9 mouse cellular contexts compared by ENCODE assay signal in genomic region chr7:64164997-64165396, GRCm38 (mm10). TPM values are rescaled to one million over a fixed set of nuclear protein-coding genes. Genes with fewer than 3 reads are reported as not detected.
DNase-seq lines count a peak whose midpoint lies in the region; ATAC-seq and TF ChIP-seq lines count a peak whose summit lies in the region.
"Had no signal": no experiment of that assay in that cellular context is flagged by ENCODE, and none has a peak within 500 bp of the region (broad histone marks: within the 10 kb centered on the region; RNA-seq: fewer than 3 reads in every experiment).

No protein-coding gene starts in this region.

- peak overlapping the region; percentile 9; the same call in 1 of the 2 replicates for H3K27ac ChIP-seq in heart, adult 2 months
- H3K27ac ChIP-seq in heart, embryonic 11.5 days (ENCODE audit: low read depth, low read length): no peak overlapping the region
- no peak overlapping the region for H3K27ac ChIP-seq in forebrain, embryonic 16.5 days (ENCODE audit: low read length)
- no peak overlapping the region for H3K27ac ChIP-seq in kidney, embryonic 14.5 days (ENCODE audit: low read depth, low read length)
- no peak overlapping the region for H3K27ac ChIP-seq in midbrain, embryonic 14.5 days (replicated peaks; ENCODE audit: low read depth, low read length)

- no peak overlapping the region for H3K4me2 ChIP-seq in heart, embryonic 11.5 days
- H3K4me2 ChIP-seq in forebrain, embryonic 16.5 days (ENCODE audit: low read length): no peak overlapping the region
- no peak overlapping the region for H3K4me2 ChIP-seq in kidney, embryonic 14.5 days (replicated peaks; ENCODE audit: low read depth, low read length)
- no peak overlapping the region for H3K4me2 ChIP-seq in midbrain, embryonic 14.5 days (ENCODE audit: low read length)

- no peaks in the 10 kb centered on the region for H3K9me3 ChIP-seq in heart, embryonic 11.5 days (replicated peaks; ENCODE audit: control insufficient read depth, low read length)
- no peaks in the 10 kb centered on the region for H3K9me3 ChIP-seq in forebrain, embryonic 16.5 days (ENCODE audit: control insufficient read depth, low read length)
- H3K9me3 ChIP-seq in kidney, embryonic 14.5 days (ENCODE audit: control insufficient read depth, low read length): no peaks in the 10 kb centered on the region
- no peaks in the 10 kb centered on the region for H3K9me3 ChIP-seq in midbrain, embryonic 14.5 days (ENCODE audit: control insufficient read depth, low read length)

- intact Hi-C loops in heart, adult 2 months (cut with DNase I): loop anchor here (1.0 kb wide), 1 partner anchor 162 kb away; no protein-coding TSS in a partner anchor

- TF ChIP-seq EP300 in heart, adult 2 months (IDR thresholded peaks at IDR 0.05; ENCODE audit: insufficient read depth, low read depth, low read length): peak; percentile 55; the same call in 1 of the 2 replicates

- WGBS in heart, adult 2 months: 33% methylated on average over 3 of the region's 3 CpGs
- 67% methylated on average over 3 of the region's 3 CpGs for WGBS in heart, embryonic 11.5 days (ENCODE audit: insufficient replicate concordance)
- 60% methylated on average over 3 of the region's 3 CpGs for WGBS in forebrain, embryonic 16.5 days
- 61% methylated on average over 3 of the region's 3 CpGs for WGBS in kidney, embryonic 14.5 days
- WGBS in midbrain, embryonic 14.5 days: 60% methylated on average over 3 of the region's 3 CpGs

- ATAC-seq in heart, embryonic 11.5 days (replicated peaks; ENCODE audit: insufficient number of reproducible peaks, low FRiP score, low TSS enrichment): no peak
- peak; percentile 67 for ATAC-seq in forebrain, embryonic 16.5 days
- peak; percentile 32; the same call in 1 of the 2 replicates for ATAC-seq in kidney, embryonic 14.5 days (ENCODE audit: low FRiP score, low TSS enrichment)
- peak; percentile 57; the same call in 1 of the 2 replicates for ATAC-seq in midbrain, embryonic 14.5 days (ENCODE audit: low FRiP score, low TSS enrichment)
- no peak for ATAC-seq in erythroblast, adult 5-6 weeks (replicated peaks; ENCODE audit: low FRiP score, poor library complexity, severe bottlenecking)

- H3K36me3 ChIP-seq in heart, adult 2 months (ENCODE audit: control insufficient read depth, insufficient read depth, low read length): no peaks in the 10 kb centered on the region
- H3K36me3 ChIP-seq in heart, embryonic 11.5 days (ENCODE audit: control insufficient read depth, insufficient read depth, low read length): no peaks in the 10 kb centered on the region
- H3K36me3 ChIP-seq in forebrain, embryonic 16.5 days (ENCODE audit: control insufficient read depth, insufficient read depth): no peaks in the 10 kb centered on the region
- no peaks in the 10 kb centered on the region for H3K36me3 ChIP-seq in kidney, embryonic 14.5 days (ENCODE audit: control insufficient read depth, insufficient read depth, low read length)
- no peaks in the 10 kb centered on the region for H3K36me3 ChIP-seq in midbrain, embryonic 14.5 days (ENCODE audit: control insufficient read depth, insufficient read depth, low read length)

- H3K4me1 ChIP-seq in heart, adult 2 months (ENCODE audit: control insufficient read depth, insufficient read depth, low read length): peaks cover 16% of the 10 kb centered on the region
- no peaks in the 10 kb centered on the region for H3K4me1 ChIP-seq in heart, embryonic 11.5 days (ENCODE audit: control insufficient read depth, insufficient read depth, low read length)
- no peaks in the 10 kb centered on the region; the same call in 1 of the 2 replicates for H3K4me1 ChIP-seq in forebrain, embryonic 16.5 days (replicated peaks; ENCODE audit: control insufficient read depth, insufficient read depth, low read length)
- H3K4me1 ChIP-seq in kidney, embryonic 14.5 days (ENCODE audit: control insufficient read depth, insufficient read depth, low read length): no peaks in the 10 kb centered on the region
- H3K4me1 ChIP-seq in midbrain, embryonic 14.5 days (ENCODE audit: control insufficient read depth, insufficient read depth, low read length): no peaks in the 10 kb centered on the region

- no peak overlapping the region for H3K9ac ChIP-seq in heart, adult 2 months (ENCODE audit: low read depth, low read length)
- H3K9ac ChIP-seq in heart, embryonic 11.5 days (ENCODE audit: low read depth, low read length): no peak overlapping the region
- H3K9ac ChIP-seq in forebrain, embryonic 16.5 days (replicated peaks; ENCODE audit: low read depth, low read length): no peak overlapping the region
- H3K9ac ChIP-seq in kidney, embryonic 14.5 days (ENCODE audit: low read depth, low read length): no peak overlapping the region
- H3K9ac ChIP-seq in midbrain, embryonic 14.5 days (replicated peaks; ENCODE audit: low read length): no peak overlapping the region

- H3K4me3 ChIP-seq in heart, adult 2 months: no peak overlapping the region
- no peak overlapping the region for H3K4me3 ChIP-seq in heart, embryonic 11.5 days (ENCODE audit: low read depth, low read length)
- no peak overlapping the region for H3K4me3 ChIP-seq in forebrain, embryonic 16.5 days (replicated peaks; ENCODE audit: low read length)
- H3K4me3 ChIP-seq in kidney, embryonic 14.5 days (ENCODE audit: low read length): no peak overlapping the region
- H3K4me3 ChIP-seq in midbrain, embryonic 14.5 days (replicated peaks; ENCODE audit: low read depth, low read length): no peak overlapping the region

- TF ChIP-seq CTCF in heart, adult 2 months (IDR thresholded peaks at IDR 0.05): peak; percentile 87

- H3K27me3 ChIP-seq in heart, adult 2 months (ENCODE audit: control insufficient read depth, insufficient read depth, low read length): no peaks in the 10 kb centered on the region
- no peaks in the 10 kb centered on the region for H3K27me3 ChIP-seq in heart, embryonic 11.5 days (ENCODE audit: control insufficient read depth, insufficient read depth, low read length)
- no peaks in the 10 kb centered on the region for H3K27me3 ChIP-seq in forebrain, embryonic 16.5 days (replicated peaks; ENCODE audit: control insufficient read depth, insufficient read depth, low read length)
- no peaks in the 10 kb centered on the region for H3K27me3 ChIP-seq in kidney, embryonic 14.5 days (ENCODE audit: control insufficient read depth, insufficient read depth, low read length)
- no peaks in the 10 kb centered on the region for H3K27me3 ChIP-seq in midbrain, embryonic 14.5 days (ENCODE audit: control insufficient read depth, insufficient read depth, low read length)

- TF ChIP-seq POLR2A in heart, adult 2 months (IDR thresholded peaks at IDR 0.05; ENCODE audit: insufficient read depth, low read depth, low read length): no peak

- peak; percentile 59 to 68 for DNase-seq in heart, adult 2 months
- peak; percentile 39 for DNase-seq in 416B (ENCODE audit: low read depth)
- DNase-seq in adrenal gland, postnatal 25 days: peak; percentile 59
- DNase-seq in midbrain, embryonic 14.5 days: peak; percentile 77

- H3K79me2 ChIP-seq in heart, adult 2 months (replicated peaks; ENCODE audit: control insufficient read depth, insufficient read depth, low read length): no peaks in the 10 kb centered on the region

RNA-seq across cellular contexts. Expression of gene Trpm1, which starts 11.4 kb away (rescaled TPM):
- not detected for total RNA-seq in heart, adult 2 months (2021)
- 0.06 TPM in 2 replicates for polyA plus RNA-seq in heart, adult 2 months (2012; rRNA removed)
- 0.31 TPM in 1 of 2 replicates, not detected in the other for polyA plus RNA-seq in heart, embryonic 11.5 days (2014; fragmentation: Nextera tagmentation; extraction: Ambion mirVana)
- total RNA-seq in adrenal gland, postnatal 25 days (2021): not detected in 2 replicates
- 0.08 and 0.53 TPM in 2 replicates for polyA plus RNA-seq in forebrain, embryonic 16.5 days (2015; fragmentation: Nextera tagmentation; extraction: Ambion mirVana)
- not detected in 2 replicates for polyA plus RNA-seq in kidney, embryonic 14.5 days (2014; fragmentation: Nextera tagmentation; extraction: Ambion mirVana)
- polyA plus RNA-seq in midbrain, embryonic 14.5 days (2014; fragmentation: Nextera tagmentation; extraction: Ambion mirVana): 0.93 TPM in 1 of 2 replicates, not detected in the other
- total RNA-seq in erythroblast, adult 5-6 weeks (2015; ENCODE audit: low replicate concordance): not detected in 2 replicates
- total RNA-seq in erythroblast, adult 5-6 weeks (2017; ENCODE audit: low replicate concordance): not detected in 2 replicates
- polyA plus RNA-seq: intestine, embryonic 14.5 days had no signal

Comparison
In these comparisons a context has a peak if more than half of its experiments do, and no peak if none do; other contexts are left out.
1. ATAC-seq: peak in forebrain, embryonic 16.5 days (single experiment), kidney, embryonic 14.5 days (single experiment) and midbrain, embryonic 14.5 days (single experiment); none in heart, embryonic 11.5 days (single experiment) and erythroblast, adult 5-6 weeks (single experiment).
2. Peak in every context shown above with its lines, with median percentiles within 50 percentile points of each other: DNase-seq.